Mouse (Mus musculus): Measurements from ENCODE around the gene Rbfox1. TPM values are rescaled to one million over a fixed set of nuclear protein-coding genes. Genes with fewer than 3 reads are reported as not detected.

Gene Rbfox1
- 100 to 1,000 TPM; 315 to 328 TPM for total RNA-seq (2021)
- long read RNA-seq, experiment 1, partial matches to known transcripts, result 27 of 76 reads
- long read RNA-seq, experiment 1, other reads (novel, unspliced or antisense), result 46 of 76 reads
- long read RNA-seq, experiment 2, partial matches to known transcripts, result 11 of 63 reads
- long read RNA-seq, experiment 2, other reads (novel, unspliced or antisense), result 48 of 63 reads

GRCm38 (mm10) chr16:5884746-5885689 is at the start of gene Rbfox1:
Gene Rbfox1, plus strand, starts transcription at chr16:5885355.
- peak; percentile 75 to 77 for DNase-seq (ENCODE audit: low spot score in 2 of 2)
- intact Hi-C loops (cut with DNase I), result loop anchor here (5.0 kb wide), 2 partner anchors 47 to 413 kb away; no protein-coding TSS in a partner anchor

GRCm38 (mm10) chr16:5836744-5837143 is 48.4 kb upstream of the Rbfox1 start:
- DNase-seq (ENCODE audit: low spot score in 2 of 2), result peak in 1 of 2 experiments; percentile 31
- intact Hi-C loops (cut with DNase I), result no loop called here

GRCm38 (mm10) chr16:5841167-5841566 is 44.0 kb upstream of the Rbfox1 start:
- intact Hi-C loops (cut with DNase I), result no loop called here
- DNase-seq (ENCODE audit: low spot score in 2 of 2), result no peak

GRCm38 (mm10) chr16:5845645-5846044 is 39.5 kb upstream of the Rbfox1 start:
- no peak for DNase-seq (ENCODE audit: low spot score in 2 of 2)
- intact Hi-C loops (cut with DNase I), result no loop called here

GRCm38 (mm10) chr16:5853055-5853454 is 32.1 kb upstream of the Rbfox1 start:
- DNase-seq (ENCODE audit: low spot score in 2 of 2), result no peak
- intact Hi-C loops (cut with DNase I), result no loop called here

GRCm38 (mm10) chr16:5864350-5864749 is 20.8 kb upstream of the Rbfox1 start:
- intact Hi-C loops (cut with DNase I), result no loop called here
- DNase-seq (ENCODE audit: low spot score in 2 of 2), result no peak

- no peak for DNase-seq (ENCODE audit: low spot score in 2 of 2)
- intact Hi-C loops (cut with DNase I), result no loop called here
Measured at GRCm38 (mm10) chr16:5866966-5867365, 18.2 kb upstream of the Rbfox1 start.

- intact Hi-C loops (cut with DNase I), result no loop called here
- DNase-seq (ENCODE audit: low spot score in 2 of 2), result no peak
Measured at GRCm38 (mm10) chr16:5870391-5870790, 14.8 kb upstream of the Rbfox1 start.

- peak; percentile 64 to 69 for DNase-seq (ENCODE audit: low spot score in 2 of 2)
- intact Hi-C loops (cut with DNase I), result loop anchor here (5.0 kb wide), 2 partner anchors 50 to 410 kb away; no protein-coding TSS in a partner anchor
Measured at GRCm38 (mm10) chr16:5881820-5882219, 3.3 kb upstream of the Rbfox1 start.

GRCm38 (mm10) chr16:5885690-5886050 is 515 bp downstream of the Rbfox1 start:
- intact Hi-C loops (cut with DNase I), result no loop called here
- no peak for DNase-seq (ENCODE audit: low spot score in 2 of 2)

- DNase-seq (ENCODE audit: low spot score in 2 of 2), result no peak
Measured at GRCm38 (mm10) chr16:5895564-5895963, 10.4 kb downstream of the Rbfox1 start.

GRCm38 (mm10) chr16:5898330-5898729 is 13.2 kb downstream of the Rbfox1 start:
- intact Hi-C loops (cut with DNase I), result loop anchor here (5.0 to 10.0 kb wide), 2 partner anchors 34 to 116 kb away; no protein-coding TSS in a partner anchor
- DNase-seq (ENCODE audit: low spot score in 2 of 2), result no peak

More at GRCm38 (mm10) chr16:5895564-5895963, 10.4 kb downstream of the Rbfox1 start:
- intact Hi-C loops (cut with DNase I), result loop anchor here (5.0 to 10.0 kb wide), 2 partner anchors 37 to 119 kb away; no protein-coding TSS in a partner anchor

GRCm38 (mm10) chr16:5910742-5911141 is 25.6 kb downstream of the Rbfox1 start:
- DNase-seq (ENCODE audit: low spot score in 2 of 2), result peak in 1 of 2 experiments; percentile 55
- intact Hi-C loops (cut with DNase I), result no loop called here

- peak; percentile 72 to 76 for DNase-seq (ENCODE audit: low spot score in 2 of 2)
- intact Hi-C loops (cut with DNase I), result no loop called here
Measured at GRCm38 (mm10) chr16:5911880-5912327, 26.7 kb downstream of the Rbfox1 start.

- no peak for DNase-seq (ENCODE audit: low spot score in 2 of 2)
- intact Hi-C loops (cut with DNase I), result no loop called here
Measured at GRCm38 (mm10) chr16:5917937-5918336, 32.8 kb downstream of the Rbfox1 start.

- intact Hi-C loops (cut with DNase I), result no loop called here
- DNase-seq (ENCODE audit: low spot score in 2 of 2), result no peak
Measured at GRCm38 (mm10) chr16:5926986-5927385, 41.8 kb downstream of the Rbfox1 start.

- intact Hi-C loops (cut with DNase I), result loop anchor here (5.0 to 10.0 kb wide), 4 partner anchors 34 to 459 kb away; no protein-coding TSS in a partner anchor
- DNase-seq (ENCODE audit: low spot score in 2 of 2), result peak; percentile 88 to 90
Measured at GRCm38 (mm10) chr16:5931680-5932079, 46.5 kb downstream of the Rbfox1 start.

GRCm38 (mm10) chr16:5940016-5940415 is 54.9 kb downstream of the Rbfox1 start:
- DNase-seq (ENCODE audit: low spot score in 2 of 2), result peak in 1 of 2 experiments; percentile 44
- intact Hi-C loops (cut with DNase I), result no loop called here

- no peak for DNase-seq (ENCODE audit: low spot score in 2 of 2)
- intact Hi-C loops (cut with DNase I), result no loop called here
Measured at GRCm38 (mm10) chr16:5945682-5946081, 60.5 kb downstream of the Rbfox1 start.

GRCm38 (mm10) chr16:5953106-5953505 is 68.0 kb downstream of the Rbfox1 start:
- intact Hi-C loops (cut with DNase I), result no loop called here
- DNase-seq (ENCODE audit: low spot score in 2 of 2), result no peak

All from left cerebral cortex, postnatal 14 days (tissue).